Mouse (Mus musculus) limb, embryonic 14.5 days (tissue): ENCODE data around the gene Btbd2. TPM values are rescaled to one million over a fixed set of nuclear protein-coding genes. Genes with fewer than 3 reads are reported as not detected.

ENCODE experiments used
- ATAC-seq: fragments of 200-750 bp; cut with Nextera tagmentation; 2 replicates; pipeline ENCODE4 v1.8.0; 2017; ENCODE audit warnings: low read depth, moderate number of reproducible peaks, moderate TSS enrichment; ENCODE audit not compliant: low FRiP score
- DNase-seq: peaks from one replicate; pipeline ENCODE4 v3.0.0-alpha.2; 2015; ENCODE audit warnings: low spot score
- H3K27ac ChIP-seq: fragments of 300-500 bp; sonication (generic); replicated peaks from 2 replicates; pipeline ENCODE4 v1.5.1; 2014; ENCODE audit warnings: low read depth, mild to moderate bottlenecking, low read length, moderate library complexity, mixed read lengths
- H3K27me3 ChIP-seq: fragments of 300-500 bp; sonication (generic); 2 replicates; pipeline ENCODE4 v1.6.1; 2014; ENCODE audit warnings: low read length, mixed read lengths; ENCODE audit not compliant: control insufficient read depth, insufficient read depth
- H3K36me3 ChIP-seq: fragments of 300-500 bp; sonication (generic); 2 replicates; pipeline ENCODE4 v1.6.1; 2014; ENCODE audit warnings: mild to moderate bottlenecking, low read length, moderate library complexity, mixed read lengths; ENCODE audit not compliant: control insufficient read depth, insufficient read depth
- H3K4me1 ChIP-seq: fragments of 300-500 bp; sonication (generic); 2 replicates; pipeline ENCODE4 v1.6.1; 2014; ENCODE audit warnings: antibody characterized with exemption, low read length, mixed read lengths; ENCODE audit not compliant: control insufficient read depth, insufficient read depth
- H3K4me2 ChIP-seq: fragments of 300-500 bp; sonication (generic); replicated peaks from 2 replicates; pipeline ENCODE4 v1.6.1; 2014; ENCODE audit warnings: low read depth, mild to moderate bottlenecking, low read length, moderate library complexity; ENCODE audit not compliant: severe bottlenecking
- H3K4me3 ChIP-seq: fragments of 300-500 bp; sonication (generic); replicated peaks from 2 replicates; pipeline ENCODE4 v1.5.1; 2014; ENCODE audit warnings: low read length
- H3K9ac ChIP-seq: fragments of 300-500 bp; sonication (generic); 2 replicates; pipeline ENCODE4 v1.6.1; 2014; ENCODE audit warnings: mild to moderate bottlenecking, low read depth, low read length, moderate library complexity; ENCODE audit not compliant: severe bottlenecking
- H3K9me3 ChIP-seq: fragments of 300-500 bp; sonication (generic); 2 replicates; pipeline ENCODE4 v1.6.1; 2016; ENCODE audit warnings: low read length; ENCODE audit not compliant: control insufficient read depth
- POLR2A ChIP-seq: fragments of 200-500 bp; IDR thresholded peaks from 2 replicates; pipeline ENCODE4 v1.8.0; 2012; ENCODE audit warnings: inconsistent platforms, mild to moderate bottlenecking, moderate library complexity, borderline replicate concordance; ENCODE audit not compliant: insufficient read depth, insufficient read length; ENCODE audit errors: extremely low read depth
- WGBS: fragments of 180-500 bp; shearing (Covaris S2); extraction: QIAGEN DNeasy Blood & Tissue Kit; methylation state at CpG from one replicate; pipeline ENCODE4 v1.1.7; 2014; 5-methylcytosine and 5-hydroxymethylcytosine counted together
- polyA plus RNA-seq, 2 experiments: library from polyadenylated mRNA; depleted of rRNA in 1 of 2; stranded (reverse) in 1 of 2; unstranded in 1 of 2; fragments of >200 nt; fragmentation: Nextera tagmentation in 1 of 2; extraction: Ambion mirVana in 1 of 2; gene quantifications; 2 replicates each; pipeline versions ENCODE4 v1.2.1 to v1.2.3; 2012 to 2014

Btbd2 gene
- polyA plus RNA-seq, 2 experiments = 78.0 to 87.8 TPM

- Histone ChIP-seq H3K4me3 (no peak overlapping the region; the same call in 1 of the 2 replicates), H3K4me2 (peak overlapping the region; percentile 33; the same call in 1 of the 2 replicates), H3K27me3 (no peaks in the 10 kb centered on the region), H3K36me3 (peaks cover 36% of the 10 kb centered on the region), H3K4me1 (peaks cover 15% of the 10 kb centered on the region), H3K9ac (peak overlapping the region; percentile 25), H3K9me3 (no peaks in the 10 kb centered on the region), H3K27ac (peak overlapping the region; percentile 65)
- no peak for TF ChIP-seq POLR2A
- ATAC-seq = peak; percentile 38; the same call in 1 of the 2 replicates
- WGBS = 22% methylated on average over 16 of the region's 16 CpGs
- peak; percentile 47 for DNase-seq
Observed at GRCm38 (mm10) chr10:80664197-80665015, 7.5 kb upstream of the Btbd2 start.

DNA sequence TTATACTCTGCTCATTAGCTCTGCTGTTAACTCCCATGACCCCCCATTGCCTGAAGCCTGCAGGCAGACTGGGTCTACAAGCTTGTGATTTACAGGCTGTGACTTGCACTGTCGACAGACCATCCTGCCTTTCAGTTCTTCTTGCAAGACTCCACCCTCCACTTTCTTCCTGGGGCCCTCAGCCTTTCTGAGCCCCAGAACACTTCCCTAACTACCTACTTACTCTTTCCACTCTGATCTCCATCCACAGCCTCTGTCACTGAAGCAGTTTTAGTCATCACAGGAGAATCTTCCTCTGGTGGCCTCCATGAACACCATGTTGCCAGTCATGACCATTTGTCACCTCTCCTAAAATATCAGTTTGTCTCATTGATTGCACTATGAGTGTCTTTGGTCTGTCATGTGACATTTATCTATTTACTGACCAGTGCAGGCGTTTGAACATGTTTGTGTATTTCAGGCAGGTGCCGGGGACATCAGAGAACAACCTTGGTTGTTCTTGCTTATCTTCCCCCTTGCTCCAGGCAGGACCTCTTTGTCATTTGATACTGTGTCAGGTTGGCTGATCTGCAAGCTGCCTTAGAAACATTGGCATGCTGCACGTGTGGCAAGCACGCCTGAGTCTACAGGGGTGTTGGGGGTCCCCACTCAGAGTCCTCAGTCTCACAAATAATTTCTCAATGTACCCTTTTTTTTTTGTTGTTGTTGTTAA is 6.8 kb upstream of the Btbd2 start:
- 17% methylated on average over 5 of the region's 5 CpGs for WGBS
- Histone ChIP-seq H3K27me3 (no peaks in the 10 kb centered on the region), H3K4me1 (peaks cover 15% of the 10 kb centered on the region), H3K9me3 (no peaks in the 10 kb centered on the region), H3K4me3 (no peak overlapping the region), H3K4me2 (no peak overlapping the region), H3K9ac (no peak overlapping the region), H3K36me3 (peaks cover 28% of the 10 kb centered on the region), H3K27ac (no peak overlapping the region)
- ATAC-seq (no peak), DNase-seq (no peak)
- no peak for TF ChIP-seq POLR2A

DNA sequence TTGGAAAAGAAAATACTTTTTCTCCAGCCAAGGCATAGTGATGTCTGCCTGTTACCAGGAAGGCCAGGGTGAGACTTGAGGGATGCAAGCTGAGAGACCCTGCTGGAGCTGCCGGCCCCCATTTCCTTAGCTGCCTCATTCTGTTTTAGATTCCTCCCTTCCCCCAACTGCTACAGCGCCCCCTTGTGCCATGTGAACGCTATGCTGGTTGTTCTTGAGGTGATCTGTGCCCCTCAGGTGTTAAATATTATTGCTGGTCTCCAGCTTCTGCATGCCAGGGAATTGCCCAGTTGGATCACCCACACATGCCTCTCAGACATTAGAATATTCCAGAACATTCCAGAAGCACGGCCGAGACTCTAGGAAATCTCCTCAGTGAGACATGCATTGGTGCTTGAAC is 4.3 kb upstream of the Btbd2 start:
- Histone ChIP-seq H3K9me3 (no peaks in the 10 kb centered on the region), H3K4me2 (no peak overlapping the region), H3K4me1 (peaks cover 20% of the 10 kb centered on the region), H3K36me3 (peaks cover 3% of the 10 kb centered on the region), H3K4me3 (no peak overlapping the region), H3K27ac (no peak overlapping the region), H3K27me3 (no peaks in the 10 kb centered on the region), H3K9ac (no peak overlapping the region)
- no peak for DNase-seq
- no peak for ATAC-seq
- 43% methylated on average over 5 of the region's 5 CpGs for WGBS
- no peak for TF ChIP-seq POLR2A

GRCm38 (mm10) chr10:80659213-80659612 is 2.3 kb upstream of the Btbd2 start:
- TF ChIP-seq POLR2A = no peak
- no peaks in the 10 kb centered on the region for H3K36me3 ChIP-seq
- no peaks in the 10 kb centered on the region for H3K9me3 ChIP-seq
- H3K4me2 ChIP-seq = no peak overlapping the region
- no peak overlapping the region for H3K9ac ChIP-seq
- H3K27ac ChIP-seq = no peak overlapping the region
- no peaks in the 10 kb centered on the region for H3K27me3 ChIP-seq
- ATAC-seq = no peak
- 15% methylated on average over 10 of the region's 10 CpGs for WGBS
- H3K4me1 ChIP-seq = peaks cover 18% of the 10 kb centered on the region
- peak; percentile 82 for DNase-seq
- no peak overlapping the region for H3K4me3 ChIP-seq

DNA sequence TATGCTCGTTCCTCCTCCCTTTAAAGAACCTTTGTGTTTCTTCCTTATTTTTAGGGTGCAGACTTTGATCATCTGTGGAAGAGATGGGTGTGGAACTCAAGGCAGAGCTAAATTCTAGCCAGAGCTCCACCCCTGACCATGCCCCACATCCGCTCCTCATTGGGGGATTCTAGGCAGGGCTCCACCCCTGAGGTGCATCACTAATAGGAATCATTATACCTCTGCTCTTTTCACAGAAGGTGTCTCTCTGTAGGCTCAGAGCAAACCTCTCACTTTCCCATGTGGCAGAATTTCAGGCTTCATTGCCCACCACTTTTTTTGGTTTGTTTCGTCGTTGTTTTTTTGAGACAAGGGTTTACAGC is 2.0 kb upstream of the Btbd2 start:
- no peaks in the 10 kb centered on the region for H3K36me3 ChIP-seq
- no peak overlapping the region for H3K9ac ChIP-seq
- ATAC-seq (no peak), DNase-seq (no peak)
- peaks cover 19% of the 10 kb centered on the region for H3K4me1 ChIP-seq
- 67% methylated on average over 4 of the region's 4 CpGs for WGBS
- H3K27me3 ChIP-seq = no peaks in the 10 kb centered on the region
- H3K4me2 ChIP-seq = no peak overlapping the region
- H3K9me3 ChIP-seq = no peaks in the 10 kb centered on the region
- no peak for TF ChIP-seq POLR2A
- H3K27ac ChIP-seq = no peak overlapping the region
- no peak overlapping the region for H3K4me3 ChIP-seq
